Mouse (Mus musculus): ENCODE measurements around the gene Zmat3. TPM values are rescaled to one million over a fixed set of nuclear protein-coding genes. Genes with fewer than 3 reads are reported as not detected.
A peak's percentile ranks its signal among the peaks of the same experiment; 100 is the strongest.

Gene Zmat3
- total RNA-seq (2021) = 10 to 100 TPM; 96.0 to 98.3 TPM

DNA sequence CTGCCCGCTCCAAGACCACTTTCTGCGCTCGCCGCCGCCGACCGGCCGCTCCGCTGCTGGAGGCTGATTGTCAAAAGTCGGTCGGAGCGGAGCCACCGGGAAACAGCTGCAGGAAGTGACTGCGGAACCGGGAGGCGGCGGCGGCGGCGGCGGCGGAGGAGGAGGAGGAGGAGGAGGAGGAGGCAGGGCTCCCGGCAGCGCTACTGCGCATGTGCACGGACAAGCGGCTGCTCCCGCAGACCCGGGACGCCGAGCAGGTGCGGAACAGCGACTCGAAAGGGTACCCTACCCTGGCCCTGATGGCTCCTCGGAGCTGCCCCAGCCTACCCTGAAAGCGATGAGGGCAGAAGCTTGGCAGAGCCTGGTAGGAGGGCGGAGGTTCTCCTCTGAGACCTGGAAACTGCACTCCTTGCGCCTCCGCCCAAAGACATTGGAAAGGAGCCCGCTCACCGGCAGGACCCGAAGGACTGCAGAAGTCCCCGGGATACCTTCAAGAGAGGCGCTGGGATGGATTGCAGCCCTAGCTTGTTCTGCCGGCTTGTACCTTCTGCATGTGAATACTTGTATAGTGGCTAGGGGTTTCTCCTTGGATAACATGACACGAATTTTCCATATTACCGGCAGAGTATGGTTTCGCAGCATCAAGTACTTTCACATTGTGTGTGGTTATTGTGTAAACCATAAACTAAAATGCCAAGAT is at the start of gene Zmat3:
TSS of gene Zmat3 (minus strand) at position 469 of the 700 bp plus-strand sequence.
- intact Hi-C loops (cut with DNase I) = loop anchor here (1.0 kb wide), 1 partner anchor 31 kb away; no protein-coding TSS in a partner anchor
- peak; percentile 80 for DNase-seq (ENCODE audit: low spot score in 2 of 2)

DNA sequence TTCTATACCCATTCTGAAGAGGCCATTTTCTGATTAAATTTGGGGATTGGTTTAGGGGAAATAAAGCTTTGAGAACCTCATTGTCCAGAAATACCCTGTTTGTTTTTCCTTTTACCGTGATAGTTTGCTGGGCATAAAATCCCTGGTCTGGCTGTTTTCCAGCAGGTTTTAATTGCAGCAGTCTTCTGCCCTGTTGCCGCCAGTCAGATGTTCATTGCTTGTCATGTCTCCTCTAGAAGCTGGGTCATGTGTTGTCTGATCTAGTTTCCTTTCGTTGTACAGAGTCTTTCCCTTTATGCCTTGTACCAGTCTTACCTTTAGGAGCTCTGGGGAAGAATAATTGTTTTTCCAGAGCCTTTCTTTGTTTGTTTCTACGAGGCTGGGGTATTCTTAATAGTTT is 48.6 kb upstream of the Zmat3 start:
- intact Hi-C loops (cut with DNase I) = no loop called here

DNA sequence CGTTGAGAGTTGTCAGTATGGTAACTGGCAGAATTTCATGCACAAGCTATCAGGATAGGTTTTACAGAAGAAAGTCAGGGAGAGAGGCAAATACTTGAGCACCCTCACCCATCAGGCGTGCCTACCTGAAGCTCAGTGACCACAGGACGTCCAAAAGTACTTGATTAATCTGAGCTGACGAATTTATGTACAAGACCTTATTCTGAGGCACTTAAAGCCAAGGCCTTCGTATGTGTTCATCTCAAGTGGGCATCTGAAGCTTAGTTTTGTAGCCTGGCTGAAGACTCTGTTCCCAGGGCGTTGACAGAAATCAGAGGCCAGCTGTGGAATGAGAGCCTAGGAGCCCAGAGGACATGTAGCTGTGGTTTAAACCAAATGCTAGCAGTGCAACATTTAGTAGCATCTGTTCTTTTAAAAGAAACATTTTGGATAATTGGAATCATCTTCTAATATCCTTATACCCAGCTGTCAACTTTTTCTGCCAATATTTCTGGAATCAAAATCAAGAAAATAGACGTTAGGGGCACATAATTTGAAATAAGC is 46.8 kb upstream of the Zmat3 start:
- intact Hi-C loops (cut with DNase I) = no loop called here
- no peak for DNase-seq (ENCODE audit: low spot score in 2 of 2)

More for the DNA sequence above, 48.6 kb upstream of the Zmat3 start:
- DNase-seq (ENCODE audit: low spot score in 2 of 2) = no peak

DNA sequence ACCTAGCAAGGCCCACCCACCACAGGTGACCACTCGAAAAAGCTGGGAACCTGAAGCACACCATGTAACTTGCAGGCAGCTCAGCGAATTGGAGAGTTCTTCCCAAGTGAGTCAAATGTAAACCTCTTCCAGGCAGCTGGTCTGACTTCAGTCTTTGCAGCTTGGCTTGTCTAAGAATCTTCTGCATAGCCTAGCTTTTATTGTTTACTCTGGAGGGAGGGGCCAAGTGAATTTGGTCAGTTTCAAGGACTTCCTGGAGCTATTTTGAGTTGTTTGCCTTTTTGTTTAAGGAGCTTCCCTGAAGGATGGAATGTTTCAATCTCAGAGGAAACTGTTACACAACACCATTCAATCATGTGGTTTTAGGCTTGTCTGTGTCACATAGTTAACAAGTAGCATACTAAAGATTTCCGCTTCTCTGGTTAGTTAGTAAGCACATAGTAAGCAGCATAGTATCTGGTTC is 43.0 kb upstream of the Zmat3 start:
- intact Hi-C loops (cut with DNase I) = no loop called here
- no peak for DNase-seq (ENCODE audit: low spot score in 2 of 2)

DNA sequence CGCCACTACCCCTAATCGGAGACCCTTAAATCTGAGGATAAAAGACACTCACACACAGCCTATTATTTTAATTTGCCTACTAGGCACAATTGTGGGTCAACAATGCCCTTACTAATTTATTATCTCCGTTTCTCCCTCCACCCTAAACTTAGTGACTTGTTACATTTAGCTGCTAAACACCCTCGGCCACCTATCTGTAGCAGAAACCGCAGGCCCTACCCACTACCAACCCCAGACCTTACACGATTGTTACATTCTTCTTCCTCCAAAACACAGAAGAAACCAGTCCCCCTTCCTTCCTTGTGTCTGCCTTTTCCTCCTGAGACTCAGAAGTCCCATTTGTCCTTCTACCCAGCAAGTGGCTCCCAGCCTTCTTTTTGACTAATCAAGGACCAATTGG is 41.0 kb upstream of the Zmat3 start:
- intact Hi-C loops (cut with DNase I) = no loop called here
- DNase-seq (ENCODE audit: low spot score in 2 of 2) = no peak

DNA sequence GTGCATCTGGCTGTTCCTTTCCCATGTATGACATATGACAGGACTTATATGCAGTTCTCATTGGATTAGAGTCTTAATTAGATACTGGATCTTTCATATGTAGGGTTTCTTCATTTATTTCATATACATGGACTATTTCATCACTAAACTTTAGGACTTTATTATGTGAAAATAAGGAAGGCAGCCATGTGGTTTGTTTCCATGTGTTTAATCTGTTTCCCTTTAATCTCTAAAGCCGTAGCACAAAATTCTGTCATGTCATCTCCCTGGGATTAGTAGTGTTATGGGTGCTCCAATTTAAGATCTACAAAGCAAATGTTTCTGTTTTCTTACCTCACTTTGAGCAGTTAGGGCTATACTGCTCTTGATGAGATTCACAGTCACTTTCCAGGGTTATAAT is 39.9 kb upstream of the Zmat3 start:
- intact Hi-C loops (cut with DNase I) = no loop called here
- no peak for DNase-seq (ENCODE audit: low spot score in 2 of 2)

DNA sequence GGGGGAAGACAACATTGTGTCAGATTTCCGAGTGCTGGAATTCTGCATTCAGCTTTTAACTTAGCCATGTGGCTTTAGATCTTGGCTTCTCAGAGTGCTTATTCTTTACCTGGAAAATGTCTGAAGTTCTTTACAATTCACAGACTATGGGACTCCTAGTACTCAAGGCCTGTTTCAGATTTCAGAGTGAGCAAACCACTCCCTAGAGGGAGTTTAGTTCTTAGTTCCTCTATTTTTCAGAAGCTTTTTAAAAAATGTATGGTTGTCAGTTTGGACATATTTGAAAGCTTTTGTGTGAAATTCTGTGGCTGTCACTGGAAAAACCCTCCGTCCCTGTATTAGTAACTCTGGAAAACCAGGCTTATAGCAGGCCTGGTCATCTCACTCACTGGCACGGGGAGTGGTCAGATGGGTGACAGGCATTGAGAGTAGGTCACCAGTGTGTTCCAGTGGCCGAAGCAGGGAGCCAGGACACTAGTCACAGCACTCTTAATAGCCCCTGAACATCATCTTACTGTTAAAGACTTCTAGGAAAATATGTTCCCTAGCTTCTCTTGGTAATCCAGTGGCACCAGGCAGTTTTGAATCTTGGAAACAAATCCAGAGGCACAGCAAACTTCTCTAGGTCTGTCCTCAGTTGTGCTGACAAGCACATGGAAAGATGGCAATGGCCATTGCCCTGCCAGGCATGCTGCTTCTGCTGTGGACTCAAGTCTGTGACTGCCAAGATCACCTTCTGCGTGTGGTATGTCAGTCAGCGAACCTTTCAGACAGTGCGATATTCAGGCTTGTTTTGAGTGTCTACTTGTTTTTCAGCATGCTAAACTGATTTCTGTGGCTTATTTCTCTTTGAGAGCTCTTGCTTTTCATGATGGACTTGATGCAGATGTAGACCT is 37.4 kb upstream of the Zmat3 start:
- no peak for DNase-seq (ENCODE audit: low spot score in 2 of 2)
- intact Hi-C loops (cut with DNase I) = no loop called here

DNA sequence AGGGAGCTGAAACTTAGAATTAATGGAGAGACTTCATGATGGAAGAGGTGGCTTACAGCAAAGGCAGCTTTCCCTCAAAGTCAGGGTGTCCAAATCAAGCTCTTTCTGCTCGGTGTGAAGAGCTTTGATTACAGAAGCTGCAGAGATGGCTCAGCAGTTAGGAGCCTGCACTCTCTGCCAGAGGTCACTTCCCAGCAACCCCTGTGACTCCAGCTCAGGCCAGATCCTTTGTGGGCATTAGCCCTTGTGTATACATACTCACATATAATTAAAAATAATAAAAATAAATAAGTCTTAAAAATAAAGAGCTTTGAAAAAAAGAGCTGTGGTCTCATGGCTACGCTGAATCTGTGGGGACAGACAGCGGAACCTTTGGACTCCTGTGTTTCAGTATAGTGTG is 35.8 kb upstream of the Zmat3 start:
- DNase-seq (ENCODE audit: low spot score in 2 of 2) = no peak
- intact Hi-C loops (cut with DNase I) = no loop called here

DNA sequence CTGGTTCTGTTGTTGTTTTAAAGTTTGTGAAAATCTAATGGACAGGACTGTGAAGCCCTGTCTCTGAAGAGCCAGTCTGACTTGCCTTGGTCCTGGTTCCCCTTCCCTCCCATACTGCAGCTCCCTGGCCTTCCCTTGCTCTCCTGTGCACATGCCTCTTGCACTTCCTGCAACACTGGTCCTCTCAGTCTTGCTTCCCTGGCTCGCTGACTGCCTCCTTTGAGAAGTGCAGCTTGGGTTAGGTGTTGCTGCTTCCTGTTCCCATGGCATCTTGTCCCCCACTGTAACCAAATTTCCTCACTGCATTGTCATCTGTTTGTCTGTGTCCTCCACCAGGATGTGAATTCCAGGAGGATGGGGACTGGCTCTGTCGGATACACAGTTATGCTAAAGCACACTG is 34.1 kb upstream of the Zmat3 start:
- no peak for DNase-seq (ENCODE audit: low spot score in 2 of 2)
- intact Hi-C loops (cut with DNase I) = no loop called here

DNA sequence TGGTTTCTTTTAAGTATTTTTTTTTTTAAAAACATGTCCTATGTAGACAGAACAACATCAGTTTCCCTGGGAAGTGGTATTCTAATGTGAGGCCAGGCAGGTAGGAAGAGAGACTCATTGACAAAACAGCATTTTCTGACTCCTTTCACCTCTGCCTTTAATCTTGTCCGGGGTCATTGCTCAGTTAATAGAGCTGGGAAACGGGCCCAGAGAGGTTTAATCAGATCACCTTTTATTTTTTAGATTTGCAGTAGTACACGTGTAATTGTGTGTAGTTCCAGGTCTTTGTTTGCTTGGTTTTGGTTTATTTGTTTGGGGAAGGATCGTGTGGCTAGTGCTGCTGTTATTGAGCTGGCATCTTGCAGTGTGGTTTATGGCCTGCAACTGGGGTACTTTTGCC is 33.6 kb upstream of the Zmat3 start:
- intact Hi-C loops (cut with DNase I) = no loop called here
- DNase-seq (ENCODE audit: low spot score in 2 of 2) = no peak

DNA sequence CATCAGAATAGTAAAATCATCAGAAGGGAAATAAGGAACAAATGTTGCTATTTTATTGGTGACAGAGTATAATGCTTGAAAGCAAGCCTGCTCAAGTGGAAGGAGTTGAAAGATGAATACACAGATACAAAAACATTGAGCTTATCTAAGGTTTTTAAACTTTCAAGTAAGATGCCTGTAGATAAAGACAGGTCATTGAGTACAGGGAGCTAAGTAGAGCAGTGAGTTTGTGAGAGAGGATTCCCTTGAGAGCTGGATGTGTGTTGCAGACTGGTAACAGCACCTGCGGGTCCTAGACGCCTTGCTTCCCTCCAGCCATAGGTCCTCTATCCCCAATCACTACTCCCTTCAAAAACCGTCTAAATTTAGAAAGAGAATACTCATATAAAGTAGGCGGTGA is 32.8 kb upstream of the Zmat3 start:
- intact Hi-C loops (cut with DNase I) = no loop called here
- DNase-seq (ENCODE audit: low spot score in 2 of 2) = no peak

DNA sequence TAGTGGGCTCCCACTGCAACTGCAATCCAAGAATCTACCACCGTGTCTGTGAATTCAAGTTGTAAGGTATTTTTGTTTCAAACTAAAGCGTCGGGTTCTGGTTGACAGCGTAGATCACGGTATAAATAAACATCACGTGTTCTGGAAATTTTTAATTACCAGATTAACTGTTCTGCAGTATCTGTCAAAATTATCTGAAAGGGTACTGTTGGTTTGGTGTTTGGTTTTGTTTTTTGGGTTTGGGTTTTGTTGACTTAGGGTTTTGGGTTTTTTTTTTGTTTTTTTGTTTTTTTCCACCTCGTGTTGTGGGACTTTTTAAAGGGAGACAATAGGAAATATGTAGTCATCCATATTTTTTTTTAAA is 32.3 kb upstream of the Zmat3 start:
- intact Hi-C loops (cut with DNase I) = no loop called here

DNA sequence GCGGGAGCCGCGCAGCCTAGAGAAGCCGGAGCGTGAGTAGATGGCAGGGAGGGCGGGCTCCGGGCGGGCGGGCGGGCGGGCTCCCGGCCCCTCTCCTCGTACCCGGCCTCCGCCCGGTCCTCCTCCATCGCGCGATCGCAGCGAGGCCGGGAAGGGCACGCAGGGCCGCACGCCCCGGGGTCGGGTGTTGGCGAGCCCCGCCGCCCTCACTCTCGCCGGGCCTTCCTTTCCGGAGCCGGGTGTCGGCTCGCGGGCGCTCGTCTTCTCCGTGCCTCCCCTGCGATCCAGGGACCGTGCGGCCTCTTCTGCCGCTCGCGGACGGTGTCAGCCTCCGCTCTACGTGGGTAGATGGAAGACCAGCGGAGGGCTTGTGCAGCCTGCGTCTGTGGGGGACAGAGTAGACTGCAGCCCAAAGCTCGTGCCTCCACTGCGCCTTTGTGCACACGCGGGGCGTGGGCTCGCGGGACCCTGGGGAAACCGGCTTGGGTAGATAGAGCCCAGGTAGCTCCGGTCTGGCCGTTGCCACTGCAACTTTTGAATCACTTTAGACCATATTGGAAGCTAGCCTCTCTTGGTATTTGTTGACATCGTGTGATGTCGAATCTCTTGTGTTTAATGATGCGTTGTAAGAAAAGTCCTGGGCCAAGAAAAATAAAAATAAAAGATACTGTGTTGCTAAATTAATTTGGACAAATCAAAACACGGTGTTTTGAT is 31.8 kb upstream of the Zmat3 start, which contains the start of gene Pik3ca:
TSS of gene Pik3ca (plus strand) at position 211 of the 714 bp plus-strand sequence.
- intact Hi-C loops (cut with DNase I) = no loop called here
- DNase-seq (ENCODE audit: low spot score in 2 of 2) = peak; percentile 51 to 61

More for the DNA sequence above, 32.3 kb upstream of the Zmat3 start:
- DNase-seq (ENCODE audit: low spot score in 2 of 2) = no peak

DNA sequence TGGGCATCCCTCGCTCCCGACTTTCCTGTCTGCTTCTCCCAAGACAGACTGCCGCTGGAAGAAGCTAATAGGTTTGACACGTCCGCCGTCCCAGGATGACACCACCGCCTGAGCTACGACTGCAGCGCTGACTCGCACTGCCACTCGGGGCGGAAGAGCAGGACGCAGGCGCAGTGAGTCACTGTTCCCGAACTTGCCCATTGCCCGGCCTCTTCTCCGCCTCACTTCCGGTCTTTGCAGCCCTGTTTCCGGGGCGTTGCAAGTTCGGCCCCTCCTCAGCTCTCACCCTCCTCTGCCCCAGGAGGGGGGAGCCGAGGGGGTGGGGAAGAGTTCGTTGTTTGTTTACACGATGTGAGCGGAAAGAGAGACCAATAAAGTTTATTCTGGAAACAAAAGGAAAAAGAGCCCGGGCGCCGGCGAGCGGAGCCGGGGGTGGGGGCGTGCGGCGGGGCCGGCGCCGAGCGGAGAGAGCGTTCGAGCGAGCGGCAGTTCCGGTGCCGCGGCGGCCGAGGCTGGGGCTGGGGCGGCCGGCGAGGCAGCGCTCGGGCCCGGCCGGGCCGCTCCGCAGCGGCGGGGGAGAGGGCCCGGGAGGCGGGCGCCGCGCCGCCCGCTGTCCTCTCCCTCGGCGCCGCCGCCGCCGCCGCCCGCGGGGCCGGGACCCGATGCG is 31.1 kb upstream of the Zmat3 start:
- intact Hi-C loops (cut with DNase I) = loop anchor here (1.0 kb wide), 1 partner anchor 31 kb away; the partner anchor contains the start of gene Zmat3
- DNase-seq (ENCODE audit: low spot score in 2 of 2) = peak; percentile 96 to 98

DNA sequence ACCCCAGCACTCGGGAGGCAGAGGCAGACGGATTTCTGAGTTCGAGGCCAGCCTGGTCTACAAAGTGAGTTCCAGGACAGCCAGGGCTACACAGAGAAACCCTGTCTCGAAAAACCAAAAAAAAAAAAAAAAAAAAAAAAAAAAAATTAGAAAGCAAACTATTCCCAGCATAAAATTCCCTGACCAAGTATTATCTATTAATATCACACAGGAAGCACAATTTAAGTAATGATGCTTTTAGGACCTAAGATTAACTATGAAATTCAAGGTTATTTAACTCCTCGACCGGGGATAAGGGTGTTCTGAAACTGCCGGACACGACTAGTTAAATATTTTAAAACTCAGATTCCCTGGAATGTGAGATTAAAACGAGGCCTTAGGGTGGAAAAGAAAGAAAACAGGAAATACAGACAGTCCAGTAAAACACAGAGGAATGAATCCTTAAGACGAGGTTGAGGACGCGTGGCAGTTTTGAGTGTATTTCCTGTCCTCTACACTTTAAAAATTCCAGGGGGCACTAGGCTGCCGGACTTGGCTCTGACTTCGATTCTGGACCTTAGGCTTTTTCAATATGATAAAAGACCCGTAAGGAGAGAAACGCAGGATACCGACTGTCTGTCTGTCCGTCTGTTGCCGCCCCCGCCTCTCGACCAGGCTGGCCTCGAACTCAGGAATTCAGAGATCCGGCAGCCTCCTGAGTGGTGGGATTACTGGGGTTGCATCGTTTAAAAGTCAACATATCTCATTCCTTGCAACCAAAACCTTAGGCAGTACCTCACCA is 30.1 kb upstream of the Zmat3 start:
- intact Hi-C loops (cut with DNase I) = loop anchor here (1.0 kb wide), 1 partner anchor 30 kb away; the partner anchor contains the start of gene Zmat3
- DNase-seq (ENCODE audit: low spot score in 2 of 2) = no peak

DNA sequence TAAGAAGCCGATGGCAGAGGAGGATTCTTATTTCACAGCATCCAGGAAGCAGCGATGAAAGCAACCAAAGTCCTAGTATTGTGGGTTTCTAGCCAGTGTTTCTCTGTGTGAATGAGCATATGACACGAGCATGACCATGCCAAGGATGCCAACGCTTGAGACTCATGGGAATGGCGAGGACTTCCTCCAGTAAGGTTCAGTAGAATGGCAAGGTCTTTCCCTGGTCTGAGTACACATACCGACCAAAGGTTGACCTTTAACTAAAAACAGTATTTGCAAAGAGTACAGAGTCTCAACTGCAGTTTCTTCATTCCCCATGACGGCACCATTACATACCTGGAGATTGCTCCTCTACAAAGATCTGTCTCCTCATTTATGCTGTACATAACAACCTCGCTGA is 28.2 kb upstream of the Zmat3 start:
- intact Hi-C loops (cut with DNase I) = no loop called here

DNA sequence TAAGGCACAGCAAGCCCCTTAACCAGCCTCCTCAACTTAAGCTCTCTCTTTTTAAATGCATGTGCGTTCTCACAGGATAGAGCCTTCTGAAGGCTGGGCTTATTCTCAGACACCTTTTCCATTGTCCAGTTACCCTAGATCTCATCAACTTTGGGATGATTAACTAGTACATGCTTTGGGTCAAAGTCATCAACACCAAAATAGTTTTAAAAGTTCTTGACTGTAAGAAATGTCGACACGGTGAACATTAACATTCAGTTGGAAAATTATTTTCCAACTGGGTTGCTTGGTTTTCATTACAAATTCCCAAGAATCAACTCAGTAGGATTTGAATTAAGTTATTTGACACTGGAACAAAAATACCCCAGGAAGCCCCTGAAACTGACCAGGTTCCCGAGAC is 27.0 kb upstream of the Zmat3 start:
- intact Hi-C loops (cut with DNase I) = no loop called here
- no peak for DNase-seq (ENCODE audit: low spot score in 2 of 2)

More for the DNA sequence above, 28.2 kb upstream of the Zmat3 start:
- DNase-seq (ENCODE audit: low spot score in 2 of 2) = no peak

DNA sequence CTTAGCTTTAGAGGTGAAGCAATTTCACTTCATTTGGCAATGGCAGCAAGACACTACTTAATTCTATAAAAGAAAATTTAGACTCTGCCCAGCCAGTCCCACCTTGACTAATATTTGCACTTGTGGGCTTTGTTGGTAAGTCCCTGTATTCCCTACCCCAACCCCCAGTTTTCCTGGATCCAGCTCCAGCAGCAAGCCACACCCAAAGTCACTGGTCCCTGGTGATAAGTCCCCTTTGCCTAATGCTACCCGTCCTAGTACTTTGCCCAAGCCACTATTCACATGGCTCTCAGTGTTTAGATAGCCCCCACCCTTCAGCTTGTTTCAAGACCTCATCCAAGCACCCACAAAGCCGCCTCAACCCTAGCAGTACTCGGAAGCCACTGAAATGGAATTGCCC is 15.7 kb upstream of the Zmat3 start:
- intact Hi-C loops (cut with DNase I) = no loop called here
- no peak for DNase-seq (ENCODE audit: low spot score in 2 of 2)
